Mouse (Mus musculus) layer of hippocampus, adult 11-12 months (tissue): ENCODE results near the gene Podn.

Source experiments
- DNase-seq: peaks from one replicate; pipeline ENCODE4 v3.0.0; 2022; ENCODE audit warnings: low spot score

Gene Podn

GRCm38 (mm10) chr4:108045136-108046107 lies 50.8 kb downstream of the Podn start:
- no peak for DNase-seq

- DNase-seq = no peak
Observed at GRCm38 (mm10) chr4:108037027-108037426, 59.2 kb downstream of the Podn start.

- no peak for DNase-seq
Observed at GRCm38 (mm10) chr4:108033041-108033764, 63.0 kb downstream of the Podn start.

- no peak for DNase-seq
Observed at GRCm38 (mm10) chr4:108032352-108032849, 63.8 kb downstream of the Podn start.

GRCm38 (mm10) chr4:108031502-108032351 lies 64.5 kb downstream of the Podn start:
- DNase-seq = peak; percentile 47

- no peak for DNase-seq
Observed at GRCm38 (mm10) chr4:108030888-108031501, 65.2 kb downstream of the Podn start.

GRCm38 (mm10) chr4:108026193-108026592 lies 70.1 kb downstream of the Podn start:
- DNase-seq = no peak

- DNase-seq = no peak
Observed at GRCm38 (mm10) chr4:108025269-108025668, 71.0 kb downstream of the Podn start.

GRCm38 (mm10) chr4:108024641-108025040 lies 71.6 kb downstream of the Podn start:
- no peak for DNase-seq

GRCm38 (mm10) chr4:108023186-108023585 lies 73.1 kb downstream of the Podn start:
- no peak for DNase-seq

GRCm38 (mm10) chr4:108020178-108020577 lies 76.1 kb downstream of the Podn start:
- DNase-seq = no peak

- no peak for DNase-seq
Observed at GRCm38 (mm10) chr4:108018961-108019921, 77.0 kb downstream of the Podn start.

- DNase-seq = no peak
Observed at GRCm38 (mm10) chr4:108018241-108018923, 77.9 kb downstream of the Podn start.

GRCm38 (mm10) chr4:108017839-108018238 lies 78.4 kb downstream of the Podn start:
- DNase-seq = no peak

- no peak for DNase-seq
Observed at GRCm38 (mm10) chr4:108016321-108016720, 79.9 kb downstream of the Podn start.

GRCm38 (mm10) chr4:108015067-108015765 lies 81.0 kb downstream of the Podn start:
- DNase-seq = no peak

- DNase-seq = no peak
Observed at GRCm38 (mm10) chr4:108014466-108014865, 81.8 kb downstream of the Podn start.

GRCm38 (mm10) chr4:108008541-108008940 lies 87.7 kb downstream of the Podn start:
- no peak for DNase-seq

- DNase-seq = no peak
Observed at GRCm38 (mm10) chr4:108007532-108008103, 88.6 kb downstream of the Podn start.
